Mouse (Mus musculus) liver, postnatal 0 days (tissue): ENCODE data around the gene Krt80. TPM values are rescaled to one million over a fixed set of nuclear protein-coding genes. Genes with fewer than 3 reads are reported as not detected.
"Not testable (repeated sequence)": the region's sequence is repeated elsewhere in the genome, so short reads cannot be mapped to it uniquely, and the experiment has no call there.

ENCODE experiments used
- ATAC-seq: fragments of 200-750 bp; cut with Nextera tagmentation; 2 replicates; pipeline ENCODE4 v1.8.0; 2017; ENCODE audit warnings: mild to moderate bottlenecking, moderate library complexity
- DNase-seq: peaks from one replicate; pipeline ENCODE4 v3.0.0-alpha.2; 2016
- H3K27ac ChIP-seq: fragments of 300-500 bp; sonication (generic); 2 replicates; pipeline ENCODE4 v1.5.1; 2014; ENCODE audit warnings: antibody characterized with exemption, moderate library complexity, mild to moderate bottlenecking, low read depth
- H3K27me3 ChIP-seq: fragments of 300-500 bp; sonication (generic); 2 replicates; pipeline ENCODE4 v1.6.1; 2014; ENCODE audit warnings: low read length, control low read depth, mixed read lengths; ENCODE audit not compliant: insufficient read depth
- H3K36me3 ChIP-seq: fragments of 300-500 bp; sonication (generic); replicated peaks from 2 replicates; pipeline ENCODE4 v1.6.1; 2014; ENCODE audit warnings: mild to moderate bottlenecking, control low read depth, low read length, moderate library complexity, mixed read lengths; ENCODE audit not compliant: insufficient read depth
- H3K4me1 ChIP-seq: fragments of 300-500 bp; sonication (generic); 2 replicates; pipeline ENCODE4 v1.6.1; 2014; ENCODE audit warnings: antibody characterized with exemption, mild to moderate bottlenecking, control low read depth; ENCODE audit not compliant: insufficient read depth
- H3K4me2 ChIP-seq: fragments of 300-500 bp; sonication (generic); 2 replicates; pipeline ENCODE4 v1.6.1; 2014; ENCODE audit warnings: low read depth, mild to moderate bottlenecking, low read length, moderate library complexity, mixed read lengths
- H3K4me3 ChIP-seq: fragments of 300-500 bp; sonication (generic); 2 replicates; pipeline ENCODE4 v1.5.1; 2014; ENCODE audit warnings: low read depth, low read length
- H3K9ac ChIP-seq: fragments of 300-500 bp; sonication (generic); replicated peaks from 2 replicates; pipeline ENCODE4 v1.6.1; 2014; ENCODE audit warnings: mild to moderate bottlenecking, moderate library complexity
- H3K9me3 ChIP-seq: fragments of 300-500 bp; sonication (generic); 2 replicates; pipeline ENCODE4 v1.6.1; 2016; ENCODE audit warnings: mild to moderate bottlenecking, control low read depth, low read length, mixed read lengths
- CTCF ChIP-seq: sonication (generic); IDR thresholded peaks from 2 replicates; pipeline ENCODE4 v1.5.1; 2016; ENCODE audit warnings: antibody characterized with exemption, low read depth
- EP300 ChIP-seq: IDR thresholded peaks from 2 replicates; pipeline ENCODE4 v1.6.1; 2016; ENCODE audit warnings: antibody characterized with exemption, low read depth, mild to moderate bottlenecking
- whole genome bisulfite sequencing: fragments of 180-500 bp; shearing (Covaris S2); extraction: QIAGEN DNeasy Blood & Tissue Kit; methylation state at CpG from one replicate; pipeline ENCODE4 v1.1.7; 2014; ENCODE audit not compliant: insufficient replicate concordance; 5-methylcytosine and 5-hydroxymethylcytosine counted together
- polyA plus RNA-seq: library from polyadenylated mRNA; unstranded; fragments of >200 nt; fragmentation: Nextera tagmentation; extraction: Ambion mirVana; gene quantifications from 2 replicates; pipeline ENCODE4 v1.2.1, GENCODE M21; 2015

Krt80 gene
- polyA plus RNA-seq, 1 experiment from 2014 or later = 0.38 TPM

GRCm38 (mm10) chr15:101329564-101329892 is 40.4 kb downstream of the Krt80 start:
- ATAC-seq (no peak), DNase-seq (no peak)
- Histone ChIP-seq H3K36me3 (no peaks in the 10 kb centered on the region), H3K9me3 (no peaks in the 10 kb centered on the region), H3K4me3 (no peak overlapping the region), H3K27ac (no peak overlapping the region), H3K4me1 (no peaks in the 10 kb centered on the region), H3K4me2 (no peak overlapping the region), H3K9ac (no peak overlapping the region), H3K27me3 (0 out of 2 replicates have a peak, but pooled peaks cover 2% of the 10 kb centered on the region)
- 67% methylated on average over 3 of the region's 3 CpGs for WGBS
- TF ChIP-seq CTCF = no peak
- no peak for TF ChIP-seq EP300

- 51% methylated on average over 3 of the region's 3 CpGs for WGBS
- no peak for ATAC-seq
- Histone ChIP-seq H3K36me3 (no peaks in the 10 kb centered on the region), H3K9ac (no peak overlapping the region), H3K9me3 (no peaks in the 10 kb centered on the region), H3K27me3 (0 out of 2 replicates have a peak, but pooled peaks cover 2% of the 10 kb centered on the region), H3K4me3 (no peak overlapping the region), H3K4me1 (no peaks in the 10 kb centered on the region), H3K4me2 (no peak overlapping the region), H3K27ac (no peak overlapping the region)
- no peak for TF ChIP-seq EP300
- no peak for TF ChIP-seq CTCF
- no peak for DNase-seq
These were observed 40.9 kb downstream of the Krt80 start for GRCm38 (mm10) chr15:101328876-101329563.

- Histone ChIP-seq H3K4me2 (no peak overlapping the region), H3K36me3 (no peaks in the 10 kb centered on the region), H3K27ac (no peak overlapping the region), H3K27me3 (0 out of 2 replicates have a peak, but pooled peaks cover 2% of the 10 kb centered on the region), H3K4me3 (no peak overlapping the region), H3K4me1 (no peaks in the 10 kb centered on the region), H3K9ac (no peak overlapping the region), H3K9me3 (no peaks in the 10 kb centered on the region)
- peak; percentile 93 for TF ChIP-seq CTCF
- TF ChIP-seq EP300 = no peak
- WGBS = 4% methylated on average over 6 of the region's 6 CpGs
- DNase-seq = peak; percentile 87
- peak; percentile 53 for ATAC-seq
These were observed 42.7 kb downstream of the Krt80 start for GRCm38 (mm10) chr15:101327282-101327681.

- ATAC-seq (peak; percentile 35), DNase-seq (peak; percentile 50)
- Histone ChIP-seq H3K27ac (no peak overlapping the region), H3K4me2 (no peak overlapping the region), H3K4me1 (no peaks in the 10 kb centered on the region), H3K27me3 (0 out of 2 replicates have a peak, but pooled peaks cover 2% of the 10 kb centered on the region), H3K36me3 (no peaks in the 10 kb centered on the region), H3K4me3 (no peak overlapping the region), H3K9me3 (no peaks in the 10 kb centered on the region), H3K9ac (no peak overlapping the region)
- WGBS = 33% methylated on average over 10 of the region's 10 CpGs
- no peak for TF ChIP-seq EP300
- TF ChIP-seq CTCF = no peak
These were observed 43.9 kb downstream of the Krt80 start for GRCm38 (mm10) chr15:101325991-101326534.

- not testable (repeated sequence) for H3K4me3 ChIP-seq, H3K27ac ChIP-seq, H3K9ac ChIP-seq, H3K36me3 ChIP-seq, DNase-seq, H3K27me3 ChIP-seq, H3K4me1 ChIP-seq, ATAC-seq, H3K9me3 ChIP-seq, H3K4me2 ChIP-seq
These were observed 45.6 kb downstream of the Krt80 start for GRCm38 (mm10) chr15:101324409-101324808.

GRCm38 (mm10) chr15:101323511-101323910 is 46.5 kb downstream of the Krt80 start:
- no peak for DNase-seq
- Histone ChIP-seq H3K9ac (no peak overlapping the region), H3K4me2 (no peak overlapping the region), H3K36me3 (no peaks in the 10 kb centered on the region), H3K4me3 (no peak overlapping the region), H3K27me3 (0 out of 2 replicates have a peak, but pooled peaks cover 2% of the 10 kb centered on the region), H3K4me1 (peaks cover 16% of the 10 kb centered on the region), H3K27ac (no peak overlapping the region), H3K9me3 (no peaks in the 10 kb centered on the region)
- TF ChIP-seq EP300 (no peak), CTCF (0 out of 2 replicates have a peak, but pooled peaks have one; percentile 11)
- 88% methylated on average over 5 of the region's 5 CpGs for WGBS
- no peak for ATAC-seq
